Mouse (Mus musculus): ENCODE data around the gene Ascl3. TPM values are rescaled to one million over a fixed set of nuclear protein-coding genes. Genes with fewer than 3 reads are reported as not detected.
A peak's percentile ranks its signal among the peaks of the same experiment; 100 is the strongest.

Ascl3 gene
- polyA plus RNA-seq, 1 experiment from 2014 or later, result not detected

DNA sequence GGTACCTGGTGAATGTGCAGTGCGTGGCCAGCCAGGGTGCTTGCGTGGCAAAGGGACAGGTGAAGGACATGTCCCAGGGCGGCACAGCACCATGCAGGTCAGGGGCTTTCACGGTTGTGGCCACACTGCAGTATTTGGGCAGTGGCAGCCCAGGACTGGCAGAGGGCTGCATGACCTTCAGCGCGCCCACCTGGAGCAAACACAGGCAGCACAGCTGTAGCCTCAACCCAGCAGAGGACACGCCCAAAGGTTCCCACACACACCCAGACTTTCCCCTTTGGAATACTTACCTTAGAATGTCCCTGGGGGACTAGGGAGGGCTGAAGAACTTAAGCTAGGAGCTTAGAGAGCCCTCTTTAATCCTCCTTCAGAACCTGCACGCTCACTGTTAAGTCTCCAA, 8.4 kb downstream of the Ascl3 start:
- no peaks in the 10 kb centered on the region for H3K9me3 ChIP-seq (ENCODE audit: control insufficient read depth, low read length)
- H3K4me1 ChIP-seq (ENCODE audit: control insufficient read depth, insufficient read depth, low read length), result no peaks in the 10 kb centered on the region
- no peak overlapping the region for H3K27ac ChIP-seq (ENCODE audit: low read depth, low read length)
- H3K4me2 ChIP-seq (replicated peaks; ENCODE audit: low read depth, low read length), result no peak overlapping the region
- H3K27me3 ChIP-seq (ENCODE audit: control insufficient read depth, insufficient read depth, low read length), result no peaks in the 10 kb centered on the region
- no peak overlapping the region for H3K4me3 ChIP-seq (ENCODE audit: low read length)
- H3K9ac ChIP-seq (ENCODE audit: low read depth, low read length), result no peak overlapping the region
- ATAC-seq (ENCODE audit: low FRiP score, low TSS enrichment), result no peak
- 95% methylated on average over 8 of the region's 8 CpGs for WGBS
- H3K36me3 ChIP-seq (ENCODE audit: control insufficient read depth, insufficient read depth, low read length), result no peaks in the 10 kb centered on the region

DNA sequence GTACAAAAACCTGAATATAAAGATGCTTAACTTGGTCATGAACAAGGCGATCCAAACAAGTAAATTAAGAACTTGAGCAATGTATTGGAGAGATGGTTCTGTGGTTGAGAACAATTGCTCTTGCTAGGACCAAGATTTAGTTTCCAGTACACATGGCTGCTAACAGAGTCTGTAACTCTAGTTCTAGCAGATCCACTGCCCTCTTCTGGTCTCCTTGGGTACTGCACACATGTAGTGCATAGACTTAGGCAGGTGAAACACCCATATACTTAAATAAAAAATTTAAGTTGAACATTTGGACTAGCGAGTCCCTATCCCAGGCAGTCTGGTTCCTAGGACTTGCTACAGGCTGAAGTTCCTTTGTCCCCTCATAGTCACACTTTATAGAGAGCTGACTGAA, 8.9 kb downstream of the Ascl3 start:
- Histone ChIP-seq H3K9me3 (ENCODE audit: control insufficient read depth, low read length) (no peaks in the 10 kb centered on the region), H3K4me2 (replicated peaks; ENCODE audit: low read depth, low read length) (no peak overlapping the region), H3K27me3 (ENCODE audit: control insufficient read depth, insufficient read depth, low read length) (no peaks in the 10 kb centered on the region), H3K27ac (ENCODE audit: low read depth, low read length) (no peak overlapping the region), H3K36me3 (ENCODE audit: control insufficient read depth, insufficient read depth, low read length) (no peaks in the 10 kb centered on the region), H3K4me3 (ENCODE audit: low read length) (no peak overlapping the region), H3K4me1 (ENCODE audit: control insufficient read depth, insufficient read depth, low read length) (no peaks in the 10 kb centered on the region), H3K9ac (ENCODE audit: low read depth, low read length) (no peak overlapping the region)
- WGBS, result 93% methylated on average over 2 of the region's 2 CpGs
- no peak for ATAC-seq (ENCODE audit: low FRiP score, low TSS enrichment)

DNA sequence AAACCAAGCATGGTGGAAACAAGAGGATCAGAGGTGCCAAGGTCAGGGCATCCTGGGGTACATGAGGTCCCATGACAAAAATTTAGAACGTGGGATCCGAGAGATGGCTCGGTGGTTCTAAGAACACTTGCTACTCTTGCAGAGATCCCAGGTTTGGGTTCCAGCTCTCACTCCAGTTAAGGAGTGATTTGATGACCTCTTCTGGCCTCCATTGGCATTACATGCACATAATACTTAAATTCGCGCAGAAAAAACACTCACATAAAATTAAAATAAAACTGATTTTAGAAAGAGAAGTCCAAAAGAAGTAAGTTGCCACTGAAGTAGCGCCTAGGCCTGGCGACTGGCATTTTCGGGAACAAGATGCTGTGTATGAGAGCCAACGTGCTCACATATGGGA, 12.2 kb downstream of the Ascl3 start:
- Histone ChIP-seq H3K4me3 (ENCODE audit: low read length) (no peak overlapping the region), H3K9me3 (ENCODE audit: control insufficient read depth, low read length) (no peaks in the 10 kb centered on the region), H3K27me3 (ENCODE audit: control insufficient read depth, insufficient read depth, low read length) (no peaks in the 10 kb centered on the region), H3K4me2 (replicated peaks; ENCODE audit: low read depth, low read length) (no peak overlapping the region), H3K36me3 (ENCODE audit: control insufficient read depth, insufficient read depth, low read length) (no peaks in the 10 kb centered on the region), H3K9ac (ENCODE audit: low read depth, low read length) (no peak overlapping the region), H3K4me1 (ENCODE audit: control insufficient read depth, insufficient read depth, low read length) (no peaks in the 10 kb centered on the region), H3K27ac (ENCODE audit: low read depth, low read length) (no peak overlapping the region)
- 64% methylated on average over 9 of the region's 9 CpGs for WGBS
- no peak for ATAC-seq (ENCODE audit: low FRiP score, low TSS enrichment)

DNA sequence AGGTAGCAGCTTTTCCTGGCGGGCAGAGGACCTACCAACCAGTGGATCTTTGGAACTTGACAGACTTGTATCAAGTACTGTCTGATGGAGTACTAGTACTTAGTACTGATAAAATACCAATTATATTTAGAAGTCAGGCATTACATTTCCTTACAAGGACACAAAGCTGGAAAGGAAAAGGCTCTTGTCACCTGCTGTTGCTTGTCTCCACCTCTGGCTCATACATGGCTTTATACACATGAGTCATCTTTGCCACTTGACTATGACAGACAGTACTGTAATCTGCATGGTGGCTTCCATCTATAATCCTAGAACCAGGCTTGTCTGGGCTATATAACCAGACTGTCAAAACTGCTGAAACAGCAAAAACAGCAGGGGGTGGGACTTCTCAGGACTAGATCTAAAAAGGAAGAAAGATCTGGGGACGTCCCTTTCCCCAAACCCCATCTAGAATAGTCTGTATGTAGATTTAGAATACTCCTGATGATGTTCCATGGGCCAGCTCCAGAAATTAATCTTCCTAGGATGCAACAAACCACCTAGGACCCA, 18.0 kb downstream of the Ascl3 start:
- ATAC-seq (ENCODE audit: low FRiP score, low TSS enrichment), result no peak
- Histone ChIP-seq H3K9me3 (ENCODE audit: control insufficient read depth, low read length) (no peaks in the 10 kb centered on the region), H3K4me3 (ENCODE audit: low read length) (no peak overlapping the region), H3K27me3 (ENCODE audit: control insufficient read depth, insufficient read depth, low read length) (no peaks in the 10 kb centered on the region), H3K27ac (ENCODE audit: low read depth, low read length) (no peak overlapping the region), H3K36me3 (ENCODE audit: control insufficient read depth, insufficient read depth, low read length) (peaks cover 19% of the 10 kb centered on the region; the same call in 1 of the 2 replicates), H3K9ac (ENCODE audit: low read depth, low read length) (no peak overlapping the region), H3K4me1 (ENCODE audit: control insufficient read depth, insufficient read depth, low read length) (peaks cover under 1% of the 10 kb centered on the region; the same call in 1 of the 2 replicates), H3K4me2 (replicated peaks; ENCODE audit: low read depth, low read length) (no peak overlapping the region)
- WGBS, result 90% methylated on average over 2 of the region's 2 CpGs

DNA sequence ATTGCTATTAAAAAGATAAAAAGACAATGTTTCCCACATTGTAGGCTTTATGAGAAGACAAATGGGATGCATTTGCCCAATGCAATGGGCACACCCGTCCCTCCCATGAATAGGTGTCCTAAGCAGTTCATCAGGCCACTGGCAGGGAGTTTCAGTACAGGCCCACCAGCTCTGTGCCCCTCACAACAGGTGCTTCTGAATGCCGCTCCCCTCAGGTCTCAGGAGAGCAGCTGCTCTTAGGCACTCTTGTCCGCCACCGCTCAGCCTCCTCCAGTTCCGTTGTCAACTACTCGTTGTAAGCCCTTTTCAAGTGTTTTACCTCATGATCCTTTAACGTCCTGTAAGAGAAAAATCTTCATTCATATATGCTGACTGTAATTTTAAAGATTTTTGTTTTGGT, 19.3 kb downstream of the Ascl3 start:
- H3K4me3 ChIP-seq (ENCODE audit: low read length), result no peak overlapping the region
- H3K27ac ChIP-seq (ENCODE audit: low read depth, low read length), result no peak overlapping the region
- no peak overlapping the region for H3K4me2 ChIP-seq (replicated peaks; ENCODE audit: low read depth, low read length)
- no peaks in the 10 kb centered on the region for H3K27me3 ChIP-seq (ENCODE audit: control insufficient read depth, insufficient read depth, low read length)
- H3K9ac ChIP-seq (ENCODE audit: low read depth, low read length), result no peak overlapping the region
- peaks cover 5% of the 10 kb centered on the region; the same call in 1 of the 2 replicates for H3K4me1 ChIP-seq (ENCODE audit: control insufficient read depth, insufficient read depth, low read length)
- 77% methylated on average over 7 of the region's 7 CpGs for WGBS
- H3K36me3 ChIP-seq (ENCODE audit: control insufficient read depth, insufficient read depth, low read length), result peaks cover 19% of the 10 kb centered on the region; the same call in 1 of the 2 replicates
- ATAC-seq (ENCODE audit: low FRiP score, low TSS enrichment), result no peak
- no peaks in the 10 kb centered on the region for H3K9me3 ChIP-seq (ENCODE audit: control insufficient read depth, low read length)

DNA sequence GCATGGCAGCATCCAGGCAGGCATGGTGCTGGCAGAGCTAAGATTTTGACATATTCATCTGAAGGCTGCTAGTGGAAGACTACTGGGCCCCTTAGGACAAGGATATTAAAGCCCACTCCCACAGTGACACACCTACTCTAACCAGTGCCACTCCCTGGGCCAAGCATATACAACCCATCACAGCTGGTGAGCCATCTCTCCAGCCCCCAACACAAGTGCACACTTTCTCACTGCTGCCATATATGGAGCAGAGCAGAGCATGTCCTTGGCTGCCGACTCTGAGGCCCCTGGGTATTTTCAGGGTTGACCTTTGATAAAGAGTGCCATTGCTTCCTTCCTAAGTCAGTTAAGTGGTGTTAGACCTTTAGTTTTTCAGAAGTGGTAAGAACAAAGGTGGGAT, 21.5 kb downstream of the Ascl3 start:
- ATAC-seq (ENCODE audit: low FRiP score, low TSS enrichment), result no peak
- no peak overlapping the region for H3K9ac ChIP-seq (ENCODE audit: low read depth, low read length)
- 79% methylated on average over 1 of the region's 1 CpGs for WGBS

DNA sequence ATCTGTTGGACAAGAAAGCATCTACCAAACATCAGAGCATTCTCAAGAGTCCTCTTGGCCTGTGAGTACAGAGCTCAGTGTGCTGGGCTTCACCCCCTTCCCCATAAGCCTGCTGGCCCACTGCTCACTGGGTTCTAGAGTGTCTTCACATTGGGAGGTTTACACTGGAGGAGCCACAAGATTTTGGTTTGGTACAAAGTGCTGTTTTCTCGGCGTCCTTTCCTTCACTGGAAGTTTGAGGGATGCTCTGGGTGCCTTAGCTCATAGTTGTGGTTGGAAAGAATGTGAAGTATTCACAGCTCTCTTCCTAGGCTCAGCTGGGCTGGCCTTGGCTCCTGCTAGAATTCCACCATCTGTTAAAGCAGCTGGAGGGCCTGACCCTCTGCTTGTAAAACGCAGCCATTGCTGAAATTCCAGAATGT, 22.6 kb downstream of the Ascl3 start:
- peak; percentile 54; the same call in 1 of the 2 replicates for ATAC-seq (ENCODE audit: low FRiP score, low TSS enrichment)
- Histone ChIP-seq H3K27me3 (ENCODE audit: control insufficient read depth, insufficient read depth, low read length) (no peaks in the 10 kb centered on the region), H3K4me1 (ENCODE audit: control insufficient read depth, insufficient read depth, low read length) (peaks cover 9% of the 10 kb centered on the region), H3K4me3 (ENCODE audit: low read length) (no peak overlapping the region), H3K9me3 (ENCODE audit: control insufficient read depth, low read length) (no peaks in the 10 kb centered on the region), H3K27ac (ENCODE audit: low read depth, low read length) (peak overlapping the region; percentile 53; the same call in 1 of the 2 replicates), H3K4me2 (replicated peaks; ENCODE audit: low read depth, low read length) (no peak overlapping the region), H3K36me3 (ENCODE audit: control insufficient read depth, insufficient read depth, low read length) (peaks cover 19% of the 10 kb centered on the region; the same call in 1 of the 2 replicates), H3K9ac (ENCODE audit: low read depth, low read length) (no peak overlapping the region)
- 50% methylated on average over 3 of the region's 3 CpGs for WGBS

More for the DNA sequence above, 21.5 kb downstream of the Ascl3 start:
- H3K4me2 ChIP-seq (replicated peaks; ENCODE audit: low read depth, low read length), result no peak overlapping the region
- no peaks in the 10 kb centered on the region for H3K27me3 ChIP-seq (ENCODE audit: control insufficient read depth, insufficient read depth, low read length)
- peaks cover 5% of the 10 kb centered on the region; the same call in 1 of the 2 replicates for H3K4me1 ChIP-seq (ENCODE audit: control insufficient read depth, insufficient read depth, low read length)
- H3K36me3 ChIP-seq (ENCODE audit: control insufficient read depth, insufficient read depth, low read length), result peaks cover 19% of the 10 kb centered on the region; the same call in 1 of the 2 replicates
- no peaks in the 10 kb centered on the region for H3K9me3 ChIP-seq (ENCODE audit: control insufficient read depth, low read length)
- no peak overlapping the region for H3K27ac ChIP-seq (ENCODE audit: low read depth, low read length)
- no peak overlapping the region for H3K4me3 ChIP-seq (ENCODE audit: low read length)

DNA sequence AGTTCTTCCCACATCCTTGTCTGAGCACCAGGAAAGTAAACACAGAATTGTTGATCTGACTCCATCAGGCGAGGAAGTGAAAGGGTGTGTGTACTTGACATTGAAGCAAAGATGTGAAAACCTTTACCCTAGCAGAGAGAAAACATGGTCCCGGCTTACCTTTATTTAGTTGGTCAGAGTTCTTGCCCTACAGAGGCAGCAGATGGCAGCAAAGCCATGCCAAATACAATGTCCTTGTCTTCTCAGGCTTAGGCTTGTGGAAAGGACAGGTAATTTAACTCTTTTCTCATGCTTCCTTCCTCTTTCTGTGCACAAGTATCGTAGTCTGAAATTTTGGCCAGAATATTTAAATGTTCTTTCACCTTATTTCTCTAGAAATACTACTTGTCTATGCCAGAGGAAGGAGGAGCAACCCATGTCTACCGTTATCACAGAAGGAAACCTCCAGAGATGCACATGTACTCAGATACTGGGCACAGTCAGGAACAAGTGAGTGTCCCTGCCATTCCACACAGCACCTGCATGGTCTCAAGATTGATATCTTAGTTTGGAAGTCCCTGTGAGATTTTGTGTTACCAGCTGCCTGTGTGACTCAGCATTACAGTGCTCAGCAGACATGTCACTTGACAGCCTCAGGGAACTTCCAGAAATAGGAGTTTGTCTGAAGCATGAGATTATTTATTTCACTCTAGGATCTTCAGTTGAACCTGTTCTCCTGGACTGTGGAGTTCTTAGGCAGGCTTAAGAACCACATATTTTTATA, 24.3 kb downstream of the Ascl3 start:
- Histone ChIP-seq H3K4me3 (ENCODE audit: low read length) (no peak overlapping the region), H3K27me3 (ENCODE audit: control insufficient read depth, insufficient read depth, low read length) (no peaks in the 10 kb centered on the region), H3K36me3 (ENCODE audit: control insufficient read depth, insufficient read depth, low read length) (peaks cover 8% of the 10 kb centered on the region; the same call in 1 of the 2 replicates), H3K4me1 (ENCODE audit: control insufficient read depth, insufficient read depth, low read length) (peaks cover 9% of the 10 kb centered on the region), H3K4me2 (replicated peaks; ENCODE audit: low read depth, low read length) (no peak overlapping the region), H3K9me3 (ENCODE audit: control insufficient read depth, low read length) (no peaks in the 10 kb centered on the region), H3K9ac (ENCODE audit: low read depth, low read length) (no peak overlapping the region), H3K27ac (ENCODE audit: low read depth, low read length) (no peak overlapping the region)
- no peak for ATAC-seq (ENCODE audit: low FRiP score, low TSS enrichment)
- WGBS, result 48% methylated on average over 4 of the region's 4 CpGs

DNA sequence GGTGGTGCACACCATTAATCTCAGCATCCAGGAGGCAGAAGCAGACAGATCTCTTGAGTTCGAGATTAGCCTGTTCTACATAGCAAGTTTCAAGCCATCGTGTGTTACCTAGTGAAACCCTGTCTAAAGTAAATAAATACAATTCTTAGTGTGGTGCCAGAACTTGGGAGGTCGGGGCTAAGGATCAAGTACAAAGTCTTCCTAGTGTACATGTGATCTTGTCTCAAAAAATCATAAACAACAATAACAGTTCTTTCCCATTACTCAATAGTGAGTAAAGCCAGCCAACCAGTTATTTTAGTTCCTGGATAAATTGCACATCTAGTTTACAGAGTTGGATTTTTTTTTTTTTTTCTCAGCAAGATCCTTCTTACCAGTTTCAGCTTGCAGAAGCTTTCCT, 27.1 kb downstream of the Ascl3 start:
- Histone ChIP-seq H3K27me3 (ENCODE audit: control insufficient read depth, insufficient read depth, low read length) (no peaks in the 10 kb centered on the region), H3K4me3 (ENCODE audit: low read length) (peak overlapping the region; percentile 59; the same call in 1 of the 2 replicates), H3K4me2 (replicated peaks; ENCODE audit: low read depth, low read length) (peak overlapping the region; percentile 77), H3K36me3 (ENCODE audit: control insufficient read depth, insufficient read depth, low read length) (no peaks in the 10 kb centered on the region; the same call in 1 of the 2 replicates), H3K9me3 (ENCODE audit: control insufficient read depth, low read length) (peaks cover 3% of the 10 kb centered on the region; the same call in 1 of the 2 replicates), H3K9ac (ENCODE audit: low read depth, low read length) (no peak overlapping the region), H3K4me1 (ENCODE audit: control insufficient read depth, insufficient read depth, low read length) (peaks cover 9% of the 10 kb centered on the region), H3K27ac (ENCODE audit: low read depth, low read length) (no peak overlapping the region)
- 54% methylated on average over 3 of the region's 3 CpGs for WGBS
- ATAC-seq (ENCODE audit: low FRiP score, low TSS enrichment), result no peak

All from kidney, embryonic 14.5 days (tissue).